Mouse (Mus musculus) G1E (cell line): ENCODE results near the gene Tnr.

ENCODE experiments used
- CTCF ChIP-seq: IDR thresholded peaks from 2 replicates; pipeline ENCODE4 v1.5.1; 2012; ENCODE audit warnings: low read depth, low read length, inconsistent platforms, mixed read lengths
- GATA1 ChIP-seq: IDR thresholded peaks from 2 replicates; pipeline ENCODE4 v1.6.1; 2012; ENCODE audit warnings: borderline replicate concordance, low read length, inconsistent platforms, mixed read lengths
- GATA2 ChIP-seq: IDR thresholded peaks from 2 replicates; pipeline ENCODE4 v1.6.1; 2012; ENCODE audit warnings: low read depth, low read length, inconsistent platforms, borderline replicate concordance
- POLR2AphosphoS5 ChIP-seq: IDR thresholded peaks from 2 replicates; pipeline ENCODE4 v1.6.1; 2012; ENCODE audit warnings: low read depth, low read length, inconsistent platforms; ENCODE audit not compliant: insufficient replicate concordance
- TAL1 ChIP-seq: conservative IDR thresholded peaks from 2 replicates; pipeline ENCODE4 v1.6.1; 2012; ENCODE audit warnings: low read depth, low read length, inconsistent platforms, mixed read lengths

GRCm38 (mm10) chr1:159779424-159779823 lies 255.9 kb downstream of the Tnr start:
- TF ChIP-seq GATA1 (no peak), CTCF (no peak), POLR2AphosphoS5 (no peak), TAL1 (no peak), GATA2 (no peak)
